Mouse (Mus musculus) small intestine, adult 2 months (tissue): ENCODE results near the gene Tmem165.

ENCODE experiments used
- CTCF ChIP-seq: fragments of 200-500 bp; IDR thresholded peaks from 2 replicates; pipeline ENCODE4 v1.5.1; 2012; ENCODE audit warnings: low read depth, mild to moderate bottlenecking, control low read depth, inconsistent platforms, low read length, moderate library complexity, mixed read lengths; ENCODE audit not compliant: insufficient replicate concordance, insufficient read length; ENCODE audit errors: extremely low read depth
- POLR2A ChIP-seq: fragments of 200-500 bp; IDR thresholded peaks from 2 replicates; pipeline ENCODE4 v1.6.1; 2012; ENCODE audit warnings: low read depth, mild to moderate bottlenecking, control low read depth, inconsistent platforms, low read length, moderate library complexity

DNA sequence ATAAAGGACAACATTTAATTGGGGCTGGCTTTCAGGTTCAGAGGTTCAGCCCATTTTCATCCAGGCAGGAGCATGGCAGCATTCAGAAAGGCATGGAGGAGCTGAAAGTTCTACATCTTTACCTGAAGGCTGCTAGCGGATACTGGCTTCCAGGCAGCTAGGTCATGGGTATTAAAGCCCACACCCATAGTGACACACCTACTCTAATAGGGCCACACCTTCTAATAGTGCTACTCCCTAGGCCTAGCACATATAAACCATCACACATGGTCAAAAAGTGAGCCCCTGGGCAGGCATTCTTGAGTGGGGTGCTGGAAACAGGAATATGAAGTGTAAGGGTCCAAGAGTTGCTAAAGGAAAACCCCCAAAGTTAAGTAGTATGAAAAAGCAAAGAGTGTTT lies 46.1 kb upstream of the Tmem165 start:
- no peak for TF ChIP-seq CTCF
- no peak for TF ChIP-seq POLR2A
